Mouse (Mus musculus): ENCODE data around the gene Teddm3.

- no peak for TF ChIP-seq CTCF (IDR thresholded peaks at IDR 0.05; ENCODE audit: control insufficient read depth, insufficient read depth, insufficient read length)
- no peak for TF ChIP-seq CEBPB (IDR thresholded peaks at IDR 0.05; ENCODE audit: low read depth)
- no peak for TF ChIP-seq USF1 (IDR thresholded peaks at IDR 0.05; ENCODE audit: low read depth)
- no peak for TF ChIP-seq MAX (IDR thresholded peaks at IDR 0.05)
- TF ChIP-seq MYOD1 (IDR thresholded peaks at IDR 0.05; ENCODE audit: control insufficient read depth, insufficient read length, low read depth), result no peak
- TF ChIP-seq FOSL1 (IDR thresholded peaks at IDR 0.05; ENCODE audit: insufficient read depth, low read length, poor library complexity, severe bottlenecking), result no peak
Observed at GRCm38 (mm10) chr16:21168730-21169129, 14.9 kb upstream of the Teddm3 start.

Measured in C2C12 (cell line).